Mouse (Mus musculus): ENCODE measurements at regions not wholly inside any gene's neighbourhood (a gene's known extent, or its start where the extent isn't known, plus 50 kb on each side); places are given as distances from the start of the nearest gene placed in this dataset.

- TF ChIP-seq ELF1 (IDR thresholded peaks at IDR 0.05; ENCODE audit: low read depth, low read length) (no peak), CTCF (conservative IDR thresholded peaks at IDR 0.05 in 1 of 2, IDR thresholded peaks at IDR 0.05 in 1 of 2; ENCODE audit: low read depth in 2 of 2, low read length in 2 of 2) (no peak), EP300 (IDR thresholded peaks at IDR 0.05; ENCODE audit: low read length) (no peak), RAD21 (IDR thresholded peaks at IDR 0.05; ENCODE audit: low read depth, low read length) (no peak), IRF4 (IDR thresholded peaks at IDR 0.05; ENCODE audit: low read depth, low read length) (no peak), TCF12 (IDR thresholded peaks at IDR 0.05; ENCODE audit: low read depth, low read length) (no peak), ZKSCAN1 (IDR thresholded peaks at IDR 0.05; ENCODE audit: borderline replicate concordance, low read depth, low read length) (no peak), HCFC1 (IDR thresholded peaks at IDR 0.05; ENCODE audit: low read depth, low read length) (no peak), ETS1 (conservative IDR thresholded peaks at IDR 0.05; ENCODE audit: low read depth, low read length) (no peak), PAX5 (IDR thresholded peaks at IDR 0.05; ENCODE audit: low read length) (no peak), MYC (IDR thresholded peaks at IDR 0.05; ENCODE audit: low read depth, low read length) (no peak), TBP (conservative IDR thresholded peaks at IDR 0.05; ENCODE audit: low read depth, low read length) (no peak), ZMIZ1 (IDR thresholded peaks at IDR 0.05; ENCODE audit: low read depth, low read length) (no peak), MXI1 (IDR thresholded peaks at IDR 0.05; ENCODE audit: low read depth, low read length) (no peak), CHD2 (IDR thresholded peaks at IDR 0.05; ENCODE audit: low read length) (no peak)
- Histone ChIP-seq H3K4me3 (replicated peaks in 1 of 3; ENCODE audit: low read depth in 2 of 3, low read length in 2 of 3, poor library complexity in 1 of 3) (no peak overlapping the region), H3K36me3 (replicated peaks in 1 of 2; ENCODE audit: control insufficient read depth in 1 of 2, insufficient read depth in 1 of 2, low read length in 1 of 2) (no peaks in the 10 kb centered on the region), H3K27me3 (replicated peaks) (no peaks in the 10 kb centered on the region), H3K9me3 (replicated peaks; ENCODE audit: low read length) (peaks cover 73% of the 10 kb centered on the region), H3K9ac (ENCODE audit: insufficient read depth, low read depth) (no peak overlapping the region), H3K27ac (ENCODE audit: insufficient read depth, low read depth) (no peak overlapping the region), H3K79me2 (replicated peaks; ENCODE audit: control insufficient read depth, extremely low read depth, insufficient read depth, poor library complexity, severe bottlenecking) (no peaks in the 10 kb centered on the region), H3K4me1 (ENCODE audit: control insufficient read depth in 1 of 2, insufficient read depth in 2 of 2) (no peaks in the 10 kb centered on the region), H3K4me2 (ENCODE audit: insufficient read depth, low read depth, poor library complexity, severe bottlenecking) (no peak overlapping the region)
- DNase-seq (ENCODE audit: extremely low read depth), result no peak
- dilution Hi-C loops (cut with MboI; ENCODE audit: extremely low pct_ligation_motif_present, extremely low pct_unique_long_range_greater_than_20kb, low sequenced_read_pairs), result no loop called here
- in situ Hi-C loops (cut with MboI; ENCODE audit: low pct_ligation_motif_present, low pct_unique_long_range_greater_than_20kb, low sequenced_read_pairs), result no loop called here
These were observed 124.5 kb upstream of the Tut7 start for GRCm38 (mm10) chr13:59947461-59947860.

GRCm38 (mm10) chr13:59946509-59946908 lies 123.6 kb upstream of the Tut7 start:
- Histone ChIP-seq H3K9me3 (replicated peaks; ENCODE audit: low read length) (peaks cover 69% of the 10 kb centered on the region), H3K4me2 (ENCODE audit: insufficient read depth, low read depth, poor library complexity, severe bottlenecking) (no peak overlapping the region), H3K9ac (ENCODE audit: insufficient read depth, low read depth) (no peak overlapping the region), H3K4me3 (replicated peaks in 1 of 3; ENCODE audit: low read depth in 2 of 3, low read length in 2 of 3, poor library complexity in 1 of 3) (no peak overlapping the region), H3K79me2 (replicated peaks; ENCODE audit: control insufficient read depth, extremely low read depth, insufficient read depth, poor library complexity, severe bottlenecking) (no peaks in the 10 kb centered on the region), H3K36me3 (replicated peaks in 1 of 2; ENCODE audit: control insufficient read depth in 1 of 2, insufficient read depth in 1 of 2, low read length in 1 of 2) (no peaks in the 10 kb centered on the region), H3K27me3 (replicated peaks) (no peaks in the 10 kb centered on the region), H3K4me1 (ENCODE audit: control insufficient read depth in 1 of 2, insufficient read depth in 2 of 2) (no peaks in the 10 kb centered on the region), H3K27ac (ENCODE audit: insufficient read depth, low read depth) (no peak overlapping the region)
- in situ Hi-C loops (cut with MboI; ENCODE audit: low pct_ligation_motif_present, low pct_unique_long_range_greater_than_20kb, low sequenced_read_pairs) (no loop called here), dilution Hi-C loops (cut with MboI; ENCODE audit: extremely low pct_ligation_motif_present, extremely low pct_unique_long_range_greater_than_20kb, low sequenced_read_pairs) (no loop called here)
- no peak for DNase-seq (ENCODE audit: extremely low read depth)
- TF ChIP-seq TBP (conservative IDR thresholded peaks at IDR 0.05; ENCODE audit: low read depth, low read length), result no peak
- no peak for TF ChIP-seq CHD2 (IDR thresholded peaks at IDR 0.05; ENCODE audit: low read length)
- no peak for TF ChIP-seq BHLHE40 (IDR thresholded peaks at IDR 0.05; ENCODE audit: low read depth, low read length)

Measured in CH12.LX (cell line).